Mouse (Mus musculus): ENCODE data around the gene Cyp21a1. TPM values are rescaled to one million over a fixed set of nuclear protein-coding genes. Genes with fewer than 3 reads are reported as not detected.
A peak's percentile ranks its signal among the peaks of the same experiment; 100 is the strongest.
"Not testable (repeated sequence)": the region's sequence is repeated elsewhere in the genome, so short reads cannot be mapped to it uniquely, and the experiment has no call there.

Gene Cyp21a1
- total RNA-seq, 4 experiments from 2014 or later: 6,868 to 18,233 (median 12,184) TPM

DNA sequence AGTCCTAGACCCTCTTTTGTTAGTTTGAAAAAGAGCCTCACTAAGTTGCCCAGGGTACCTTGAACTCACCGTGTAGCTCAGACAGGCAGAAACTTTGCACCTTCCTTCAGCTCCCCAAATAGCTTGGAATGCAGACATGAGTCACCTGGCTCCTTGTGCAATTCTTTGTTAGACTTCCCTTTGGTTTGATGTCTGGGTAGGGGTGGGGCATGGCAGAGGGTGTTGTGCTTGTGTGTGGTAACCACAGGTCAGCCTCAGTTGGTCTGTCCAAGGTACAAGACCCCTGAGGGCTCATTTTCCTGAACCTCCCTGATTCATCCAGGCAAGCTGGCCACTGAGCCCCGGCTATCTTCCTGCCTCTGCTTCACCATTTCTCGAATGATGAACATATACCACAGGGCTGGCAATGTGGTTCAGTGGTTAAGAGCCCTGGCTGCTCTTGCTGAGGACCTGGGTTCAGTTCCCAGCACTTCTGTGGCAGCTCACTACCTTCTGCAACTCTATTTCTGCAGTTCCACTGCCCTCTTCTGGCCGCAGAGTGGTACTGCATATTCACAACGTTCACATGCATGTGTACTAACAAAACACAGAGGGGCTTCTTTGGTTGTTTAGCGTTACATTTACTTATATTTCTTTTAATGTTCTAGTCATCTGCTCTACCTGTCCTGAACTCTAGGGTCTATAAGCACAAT lies 656 bp upstream of the Cyp21a1 start:
- DNase-seq: no peak

DNA sequence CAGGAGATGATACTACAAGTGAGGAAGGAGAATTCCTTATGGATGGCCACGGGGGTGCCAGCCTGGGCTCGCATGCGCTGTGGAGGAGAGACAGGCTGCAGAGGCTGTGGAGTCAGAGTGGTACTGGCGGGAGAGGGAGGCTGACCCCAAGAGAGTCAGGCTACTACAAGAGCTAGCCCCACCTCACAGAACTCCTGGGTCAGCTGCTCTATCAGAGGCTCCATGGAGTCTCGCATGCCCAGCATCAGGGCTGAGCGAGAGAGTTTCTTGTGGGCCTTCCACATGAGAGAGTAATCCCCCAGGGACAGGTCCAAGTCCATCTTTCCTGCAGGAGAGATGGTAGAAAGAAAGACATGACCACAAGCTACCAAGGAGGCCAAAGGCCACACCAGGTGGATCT lies 994 bp downstream of the Cyp21a1 start:
- DNase-seq: not testable (repeated sequence)

DNA sequence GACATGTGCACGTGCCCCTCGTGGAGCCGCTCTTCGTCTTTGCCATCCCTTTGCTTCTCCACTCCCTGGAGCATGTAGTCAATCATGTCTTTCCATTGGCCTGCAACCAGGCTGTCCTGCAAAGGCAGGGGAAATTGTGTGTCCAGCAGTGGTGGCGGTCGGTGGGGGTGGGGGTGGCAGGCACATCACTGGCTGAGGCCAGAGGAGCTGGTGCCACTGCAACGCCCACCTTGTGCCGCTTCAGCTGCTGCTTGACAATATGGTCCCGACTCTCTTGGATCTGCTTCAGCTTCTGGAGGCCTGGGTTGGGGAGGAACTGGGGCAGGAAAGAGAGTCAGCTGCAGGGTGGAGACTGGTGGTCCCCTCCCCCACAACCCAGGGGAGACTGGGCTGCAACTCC lies 1.6 kb downstream of the Cyp21a1 start:
- not testable (repeated sequence) for DNase-seq

DNA sequence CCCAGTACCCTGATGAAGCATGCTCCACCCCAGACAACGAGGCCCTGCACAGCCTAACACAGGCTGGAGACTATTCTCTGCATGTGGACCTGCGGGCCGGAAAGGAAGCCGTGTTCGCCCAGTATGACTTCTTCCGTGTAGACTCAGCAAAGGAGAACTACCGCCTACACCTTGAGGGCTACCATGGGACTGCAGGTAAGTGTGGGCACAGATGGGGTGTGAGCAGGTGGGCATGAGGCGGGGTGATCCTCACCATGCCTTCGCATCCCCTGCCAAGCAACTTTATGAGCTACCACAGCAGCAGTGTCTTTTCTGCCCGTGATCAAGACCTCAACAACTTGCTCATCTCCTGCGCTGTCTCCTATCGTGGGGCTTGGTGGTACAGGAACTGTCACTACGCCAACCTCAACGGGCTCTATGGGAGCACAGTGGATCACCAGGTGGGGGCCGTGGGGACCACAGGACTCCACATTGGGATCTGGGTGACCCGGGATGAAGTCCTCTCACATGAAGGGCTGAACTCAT lies 3.5 kb downstream of the Cyp21a1 start:
- DNase-seq: not testable (repeated sequence)

DNA sequence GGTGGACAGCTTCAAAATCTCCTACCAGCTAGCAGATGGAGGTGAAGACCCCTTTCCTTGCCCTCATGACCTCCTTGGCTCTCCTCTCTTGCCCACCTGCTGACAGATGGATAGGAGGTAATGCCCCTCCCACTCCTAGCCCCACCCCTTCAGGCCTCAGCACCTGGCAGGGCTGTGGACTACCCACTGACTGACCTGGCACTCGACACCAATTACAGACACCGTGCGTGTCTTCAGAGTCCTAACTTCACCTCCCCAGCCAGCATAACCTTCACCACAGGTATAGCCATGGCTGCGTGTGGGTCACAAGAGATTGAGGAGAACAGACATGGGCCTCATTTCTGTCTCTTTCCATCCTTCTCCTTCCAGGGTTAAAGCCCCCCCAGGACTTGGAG lies 4.8 kb downstream of the Cyp21a1 start:
- no peak for DNase-seq

DNA sequence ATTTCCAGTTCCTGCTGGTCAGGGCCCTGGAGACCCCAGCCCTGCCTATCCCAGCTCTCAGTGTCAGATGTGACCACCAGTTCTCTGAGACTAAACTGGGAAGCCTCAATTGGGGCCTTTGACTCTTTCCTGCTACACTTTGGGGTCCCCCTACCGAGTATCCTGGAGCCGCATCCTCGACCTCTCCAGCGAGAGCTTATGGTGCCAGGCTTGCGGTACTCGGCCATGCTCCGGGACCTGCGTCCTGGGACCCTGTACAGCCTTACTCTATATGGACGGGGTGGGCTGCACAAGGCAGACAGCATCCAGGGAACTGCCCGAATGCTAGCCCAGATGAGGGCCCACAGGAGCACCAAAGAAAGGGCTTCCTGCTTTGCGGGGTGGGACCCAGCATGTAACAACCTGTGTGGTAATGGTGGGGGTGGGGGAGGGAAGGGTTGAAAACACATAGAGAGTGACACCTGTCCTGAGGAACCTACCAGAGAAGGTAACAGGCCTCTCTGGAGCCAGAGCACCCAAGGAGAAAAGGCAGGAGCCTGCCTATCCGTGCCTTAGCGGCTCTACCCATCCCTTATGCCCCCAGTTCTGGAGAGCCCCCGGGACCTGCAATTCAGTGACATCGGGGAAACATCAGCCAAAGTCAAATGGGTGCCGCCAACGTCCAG lies 5.4 kb downstream of the Cyp21a1 start:
- DNase-seq: no peak

DNA sequence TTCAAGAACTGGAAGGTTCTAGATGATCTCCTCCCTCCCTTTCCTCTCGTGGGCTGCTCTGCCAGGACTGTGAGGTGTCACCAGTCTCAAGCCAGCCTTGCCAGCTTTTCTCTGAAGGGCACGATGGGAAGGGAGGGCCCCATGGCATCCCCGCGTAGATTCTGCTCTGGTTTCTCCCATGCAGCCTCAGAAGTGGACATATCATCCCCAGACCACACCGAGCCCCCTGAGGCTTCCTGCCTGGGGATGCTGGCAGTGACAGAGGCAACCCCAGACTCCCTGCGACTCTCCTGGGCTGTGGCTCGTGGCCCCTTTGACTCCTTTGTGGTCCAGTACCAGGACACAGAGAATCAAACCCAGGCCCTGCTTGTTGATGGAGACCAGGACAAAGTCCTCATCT lies 6.3 kb downstream of the Cyp21a1 start:
- not testable (repeated sequence) for DNase-seq

DNA sequence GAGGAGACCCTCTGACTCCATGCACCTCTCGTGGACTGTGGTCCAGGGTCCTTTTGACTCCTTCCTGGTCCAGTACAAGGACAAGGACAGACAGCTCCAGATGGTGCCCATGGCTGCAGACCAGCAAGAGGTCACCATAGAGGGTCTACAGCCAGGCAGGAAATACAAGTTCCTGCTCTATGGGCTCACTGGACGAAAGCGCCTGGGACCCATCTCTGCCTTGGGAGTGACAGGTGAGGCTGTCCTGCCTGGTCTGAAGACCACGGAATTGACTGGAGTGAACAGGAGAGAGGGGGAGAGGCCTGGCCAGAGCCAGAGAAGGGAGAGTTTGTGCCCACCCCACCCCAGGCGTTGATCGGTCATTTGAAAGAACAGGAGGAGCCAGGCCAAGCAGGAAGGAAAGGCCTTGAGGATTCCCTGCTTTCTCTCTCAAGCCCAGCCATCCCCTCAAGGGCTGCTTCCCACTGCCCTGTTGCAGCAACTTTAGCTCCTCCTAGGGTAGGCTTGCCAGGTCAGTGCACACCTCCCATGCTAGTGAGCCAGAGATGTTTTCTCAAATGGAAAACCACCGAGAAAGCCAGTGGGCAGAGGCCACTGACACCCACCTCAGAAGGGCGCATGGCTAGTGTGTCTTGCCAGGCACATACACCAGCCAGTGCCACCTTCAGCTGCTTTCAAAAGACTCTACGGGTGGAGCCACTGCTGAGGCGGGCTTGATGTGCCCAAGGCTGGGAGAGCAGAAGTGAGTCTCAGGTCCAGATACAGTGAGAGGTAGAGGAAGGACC lies 7.0 kb downstream of the Cyp21a1 start:
- peak; percentile 74 for DNase-seq

DNA sequence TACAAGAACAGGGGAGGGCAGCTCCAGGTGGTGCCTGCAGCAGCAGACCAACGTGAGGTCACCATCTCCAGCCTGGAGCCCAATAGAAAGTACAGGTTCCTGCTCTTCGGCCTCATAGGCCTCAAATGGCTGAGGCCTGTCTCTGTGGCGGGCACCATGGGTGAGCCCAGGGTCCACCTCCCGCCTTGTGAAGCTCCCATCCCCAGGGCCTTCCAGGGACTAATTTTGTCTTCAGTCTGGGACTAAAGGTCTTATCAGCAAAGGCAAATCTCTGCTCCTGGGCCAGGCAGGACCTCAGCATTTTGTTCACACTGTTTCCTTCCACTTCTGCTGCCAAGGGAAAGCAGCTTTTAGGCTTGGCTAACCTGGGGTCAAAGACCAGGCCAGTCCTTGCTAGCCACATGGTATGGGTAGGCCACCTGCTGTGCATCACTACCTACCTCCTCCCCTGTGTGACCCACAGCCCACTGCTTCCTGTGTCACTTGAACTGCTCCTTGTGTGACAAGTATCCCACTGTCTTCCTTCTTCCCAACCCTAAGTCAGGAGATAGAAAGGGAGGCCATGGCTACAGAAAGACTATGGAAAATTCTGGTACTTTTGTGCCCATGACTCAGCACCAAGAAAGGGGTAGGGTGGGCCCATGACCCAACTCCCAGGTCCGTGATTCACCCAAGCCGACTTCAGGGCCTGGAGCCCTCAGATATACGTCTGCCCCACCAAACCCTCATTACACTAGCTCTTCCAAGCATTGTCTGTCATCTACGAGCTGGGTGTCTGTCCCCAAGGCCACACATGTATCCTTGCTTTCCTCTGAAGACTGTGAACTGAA lies 7.8 kb downstream of the Cyp21a1 start:
- DNase-seq: peak; percentile 75

DNA sequence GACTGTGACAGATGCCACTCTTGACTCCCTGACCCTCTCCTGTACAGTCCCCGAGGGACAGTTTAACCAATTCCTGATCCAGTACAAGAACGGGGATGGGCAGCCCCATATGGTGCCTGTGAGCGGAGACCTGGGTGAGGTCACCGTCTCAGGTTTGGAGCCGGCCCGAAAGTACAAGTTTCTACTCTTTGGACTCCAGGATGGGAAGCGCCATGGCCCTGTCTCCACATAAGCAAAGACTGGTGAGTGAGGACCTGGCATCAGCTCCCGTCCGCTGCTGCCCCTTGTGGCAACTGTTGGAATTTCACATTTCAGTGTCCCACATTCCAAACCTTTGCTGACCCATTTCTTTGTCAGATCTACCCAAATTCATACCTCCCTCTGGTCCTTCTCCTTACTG lies 8.7 kb downstream of the Cyp21a1 start:
- peak; percentile 79 for DNase-seq

DNA sequence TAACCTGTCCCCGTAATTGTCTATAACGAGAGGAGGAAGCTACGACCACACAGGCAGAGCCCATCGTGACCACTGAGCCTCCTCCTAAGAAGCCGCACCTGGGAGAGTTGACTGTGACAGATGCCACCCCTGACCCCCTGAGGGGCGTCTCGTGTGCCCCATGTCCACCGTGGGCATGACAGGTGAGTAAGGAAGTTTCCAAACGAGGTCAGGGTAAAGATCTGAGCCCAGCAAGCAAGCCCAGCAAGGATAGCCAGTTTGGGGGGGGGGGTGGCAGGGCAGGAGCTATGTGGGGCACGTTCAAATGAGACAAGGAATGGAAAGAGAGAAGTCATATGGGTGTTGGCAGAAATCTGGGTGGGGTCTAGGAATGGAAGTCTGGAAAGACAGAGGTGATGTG lies 9.3 kb downstream of the Cyp21a1 start:
- no peak for DNase-seq

DNA sequence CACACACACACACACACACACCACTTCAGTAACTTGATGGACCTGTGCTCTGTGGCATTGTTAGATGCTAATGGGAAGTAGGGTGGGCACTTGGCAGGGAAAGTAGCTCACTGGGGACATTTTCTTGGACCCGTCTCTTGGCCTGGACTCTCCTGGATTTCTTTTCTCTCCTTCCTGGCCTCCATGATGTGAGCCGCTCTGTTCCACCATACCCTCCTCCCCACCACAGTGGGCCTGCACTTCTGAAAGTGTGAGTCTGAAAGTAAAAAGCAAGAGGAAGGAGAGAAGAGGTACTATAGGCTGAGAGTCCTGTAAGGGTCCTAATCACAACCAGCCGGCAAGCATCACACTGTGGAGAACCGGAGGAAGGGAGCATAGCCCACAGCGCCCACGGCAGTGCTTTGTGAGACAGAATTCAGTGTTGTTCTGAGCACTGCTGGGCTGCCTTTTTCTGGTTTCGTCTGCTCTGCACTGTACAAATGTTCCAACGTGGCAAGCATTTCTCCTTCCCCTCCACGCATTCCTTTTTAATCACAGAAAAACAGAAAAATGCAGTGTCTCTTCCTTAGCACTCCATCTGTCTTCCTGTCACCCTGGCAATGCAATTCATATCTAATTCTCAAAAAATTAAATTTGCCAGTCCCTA lies 26.6 kb downstream of the Cyp21a1 start:
- DNase-seq: no peak

DNA sequence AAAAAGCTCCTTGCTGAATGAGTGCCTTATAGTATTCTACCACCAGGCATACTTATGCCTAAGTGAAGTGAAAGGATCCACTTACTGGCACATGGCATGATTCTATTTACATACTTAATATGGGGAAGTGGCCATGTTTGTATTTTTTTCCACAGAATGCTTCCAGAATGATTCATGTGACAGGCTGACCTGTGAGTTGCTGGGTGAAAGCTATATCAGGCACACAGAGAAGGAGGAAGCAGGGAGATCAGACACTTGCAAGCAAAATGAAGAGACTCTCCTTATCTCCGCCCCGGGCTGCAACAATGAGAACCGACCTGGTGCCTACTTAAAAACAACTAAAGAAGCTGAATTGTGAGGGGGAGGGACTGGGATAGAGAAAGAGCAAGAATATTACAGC lies 42.9 kb downstream of the Cyp21a1 start:
- no peak for DNase-seq

Small RNA genes within 50 kb of the gene (microRNA-seq; reads per million reads assigned to microRNA genes)
- 0 to 0.34 reads per million in 2 experiments for gene Gm27471
- gene Mir6970: 0.18 to 0.50 reads per million in 2 experiments
- 2.2 to 3.7 reads per million in 2 experiments for gene Mir6971

Other genes starting within 250 kb of the Cyp21a1 start
- 10 to 100 TPM; 25.8 to 39.8 (median 36.6) TPM for gene Notch4, start 240.3 kb downstream of the Cyp21a1 start, total RNA-seq (2022)
- 1 to 10 TPM; 4.7 to 7.9 (median 6.4) TPM for gene Gpsm3, start 214.8 kb downstream of the Cyp21a1 start, total RNA-seq (2022)
- 10 to 100 TPM; 30.8 to 55.5 (median 44.0) TPM for gene Pbx2, start 213.3 kb downstream of the Cyp21a1 start, total RNA-seq (2022)
- 1 to 10 TPM in 3 of 4 experiments, under 1 TPM in 1; 0.52 to 2.4 (median 1.4) TPM for gene Ager, start 206.7 kb downstream of the Cyp21a1 start, total RNA-seq (2022)
- 100 to 1,000 TPM in 1 of 4 experiments, 10 to 100 TPM in 3; 72.6 to 101 (median 84.6) TPM for gene Rnf5, start 200.9 kb downstream of the Cyp21a1 start, total RNA-seq (2022)
- 100 to 1,000 TPM in 3 of 4 experiments, 10 to 100 TPM in 1; 84.6 to 108 (median 101) TPM for gene Agpat1, start 200.3 kb downstream of the Cyp21a1 start, total RNA-seq (2022)
- 1 to 10 TPM; 1.7 to 3.5 (median 1.9) TPM for gene Egfl8, start 188.6 kb downstream of the Cyp21a1 start, total RNA-seq (2022)
- 10 to 100 TPM; 59.2 to 70.5 (median 64.3) TPM for gene Ppt2, start 176.1 kb downstream of the Cyp21a1 start, total RNA-seq (2022)
- gene Prrt1, start 175.0 kb downstream of the Cyp21a1 start, total RNA-seq (2022): 10 to 100 TPM in 3 of 4 experiments, 1 to 10 TPM in 1; 7.0 to 36.3 (median 20.6) TPM
- 10 to 100 TPM; 13.0 to 15.5 (median 15.1) TPM for gene Fkbpl, start 159.8 kb downstream of the Cyp21a1 start, total RNA-seq (2022)
- gene Atf6b, start 157.4 kb downstream of the Cyp21a1 start, total RNA-seq (2022): 10 to 100 TPM; 47.1 to 56.6 (median 51.1) TPM
- gene Tnxb, start 134.0 kb downstream of the Cyp21a1 start, total RNA-seq (2022): 10 to 100 TPM; 27.6 to 54.1 (median 41.4) TPM
- 100 to 1,000 TPM; 116 to 180 (median 142) TPM for gene C4b, start 60.7 kb downstream of the Cyp21a1 start, total RNA-seq (2022)
- 10 to 100 TPM; 43.2 to 75.9 (median 64.6) TPM for gene Stk19, start 32.4 kb upstream of the Cyp21a1 start, total RNA-seq (2022)
- 10 to 100 TPM; 48.2 to 76.5 (median 67.0) TPM for gene Dxo, start 32.5 kb upstream of the Cyp21a1 start, total RNA-seq (2022)
- 10 to 100 TPM; 67.2 to 85.0 (median 83.5) TPM for gene Skiv2l, start 45.6 kb upstream of the Cyp21a1 start, total RNA-seq (2022)
- 10 to 100 TPM; 41.7 to 59.8 (median 53.8) TPM for gene Nelfe, start 45.8 kb upstream of the Cyp21a1 start, total RNA-seq (2022)
- 10 to 100 TPM in 3 of 4 experiments, 1 to 10 TPM in 1; 9.5 to 29.5 (median 17.1) TPM for gene Cfb, start 58.0 kb upstream of the Cyp21a1 start, total RNA-seq (2022)
- 10 to 100 TPM; 15.0 to 21.0 (median 18.0) TPM for gene Zbtb12, start 74.9 kb upstream of the Cyp21a1 start, total RNA-seq (2022)
- gene Gm20547, start 77.5 kb upstream of the Cyp21a1 start, total RNA-seq (2022): under 1 TPM in 1 of 4 experiments, not detected in 3; 0.89 TPM
- 100 to 1,000 TPM in 3 of 4 experiments, 10 to 100 TPM in 1; 86.8 to 164 (median 129) TPM for gene C2, start 93.7 kb upstream of the Cyp21a1 start, total RNA-seq (2022)
- gene Ehmt2, start 93.9 kb upstream of the Cyp21a1 start, total RNA-seq (2022): 100 to 1,000 TPM; 148 to 179 (median 173) TPM
- gene Slc44a4, start 109.9 kb upstream of the Cyp21a1 start, total RNA-seq (2022): 1 to 10 TPM in 2 of 4 experiments, under 1 TPM in 2; 0.73 to 1.8 (median 1.1) TPM
- gene Neu1, start 126.7 kb upstream of the Cyp21a1 start, total RNA-seq (2022): 10 to 100 TPM; 27.3 to 39.4 (median 28.1) TPM
- gene Hspa1b, start 154.7 kb upstream of the Cyp21a1 start, total RNA-seq (2022): 100 to 1,000 TPM in 1 of 4 experiments, 10 to 100 TPM in 3; 24.5 to 115 (median 36.0) TPM
- under 1 TPM in 1 of 4 experiments, not detected in 3; 0.73 TPM for gene Gm20481, start 165.4 kb upstream of the Cyp21a1 start, total RNA-seq (2022)
- gene Hspa1a, start 167.6 kb upstream of the Cyp21a1 start, total RNA-seq (2022): 10 to 100 TPM; 11.9 to 35.8 (median 14.4) TPM
- under 1 TPM; 0.14 to 0.25 (median 0.17) TPM for gene Hspa1l, start 168.1 kb upstream of the Cyp21a1 start, total RNA-seq (2022)
- gene Lsm2, start 177.3 kb upstream of the Cyp21a1 start, total RNA-seq (2022): 10 to 100 TPM; 28.2 to 35.4 (median 30.1) TPM
- 10 to 100 TPM; 57.9 to 76.0 (median 67.7) TPM for gene Vars, start 196.4 kb upstream of the Cyp21a1 start, total RNA-seq (2022)
- 1 to 10 TPM in 2 of 4 experiments, under 1 TPM in 2; 0.75 to 1.8 (median 1.2) TPM for gene Vwa7, start 212.0 kb upstream of the Cyp21a1 start, total RNA-seq (2022)
- gene Sapcd1, start 223.5 kb upstream of the Cyp21a1 start, total RNA-seq (2022): 1 to 10 TPM in 2 of 4 experiments, under 1 TPM in 2; 0.91 to 2.8 (median 0.99) TPM
- 1 to 10 TPM in 3 of 4 experiments, under 1 TPM in 1; 0.73 to 4.0 (median 2.2) TPM for gene Msh5, start 242.2 kb upstream of the Cyp21a1 start, total RNA-seq (2022)
- 100 to 1,000 TPM in 2 of 4 experiments, 10 to 100 TPM in 2; 83.2 to 134 (median 113) TPM for gene Clic1, start 245.4 kb upstream of the Cyp21a1 start, total RNA-seq (2022)